Mouse (Mus musculus) C2C12 (cell line): ENCODE results near the gene Lama4. TPM values are rescaled to one million over a fixed set of nuclear protein-coding genes. Genes with fewer than 3 reads are reported as not detected.

ENCODE experiments used
- H3K27me3 ChIP-seq: one replicate; pipeline ENCODE4 v1.6.1; 2011; ENCODE audit not compliant: control insufficient read depth, insufficient read depth, insufficient read length
- H3K36me3 ChIP-seq: one replicate; pipeline ENCODE4 v1.6.1; 2011; ENCODE audit not compliant: control insufficient read depth, insufficient read depth
- H3K4me3 ChIP-seq: one replicate; pipeline ENCODE4 v1.5.1; 2011; ENCODE audit warnings: mild to moderate bottlenecking, control low read depth; ENCODE audit not compliant: poor library complexity, insufficient read depth, severe bottlenecking
- H3K79me2 ChIP-seq: one replicate; pipeline ENCODE4 v1.6.1; 2011; ENCODE audit not compliant: control insufficient read depth, insufficient read depth
- H3K79me3 ChIP-seq: one replicate; pipeline ENCODE4 v1.6.1; 2011; ENCODE audit warnings: low read depth, control low read depth
- H3ac ChIP-seq: one replicate; pipeline ENCODE3; 2011; ENCODE audit warnings: low read depth; ENCODE audit not compliant: control insufficient read depth, insufficient read length
- CEBPB ChIP-seq: IDR thresholded peaks from one replicate; pipeline ENCODE4 v1.6.1; 2011; ENCODE audit warnings: low read depth, mild to moderate bottlenecking, control low read depth, moderate library complexity
- CTCF ChIP-seq: IDR thresholded peaks from one replicate; pipeline ENCODE4 v1.5.1; 2011; ENCODE audit not compliant: control insufficient read depth, insufficient read depth, insufficient read length
- FOSL1 ChIP-seq: IDR thresholded peaks from one replicate; pipeline ENCODE4 v1.8.0; 2011; ENCODE audit warnings: mild to moderate bottlenecking, low read length; ENCODE audit not compliant: poor library complexity, insufficient read depth, severe bottlenecking
- MAX ChIP-seq: IDR thresholded peaks from one replicate; pipeline ENCODE4 v1.6.1; 2011; ENCODE audit warnings: mild to moderate bottlenecking, control low read depth
- MYOD1 ChIP-seq: IDR thresholded peaks from one replicate; pipeline ENCODE4 v1.6.1; 2011; ENCODE audit warnings: low read depth; ENCODE audit not compliant: control insufficient read depth, insufficient read length
- MYOG ChIP-seq: IDR thresholded peaks from one replicate; pipeline ENCODE4 v1.6.1; 2011; ENCODE audit not compliant: control insufficient read depth, insufficient read length; ENCODE audit errors: extremely low read depth
- USF1 ChIP-seq: IDR thresholded peaks from one replicate; pipeline ENCODE4 v1.6.1; 2011; ENCODE audit warnings: low read depth, mild to moderate bottlenecking, control low read depth, moderate library complexity
- long read RNA-seq, 2 experiments: library from polyadenylated mRNA; unstranded; transcript quantifications; one replicate each; pipeline ENCODE4 v2.0.0; 2019 to 2020
- polyA plus RNA-seq: library from polyadenylated mRNA; unstranded; fragments of >200 nt; fragmentation: generic; extraction: Trizol; gene quantifications from one replicate; pipeline ENCODE4 v1.2.1, GENCODE M21; 2012; ENCODE audit warnings: missing spikeins

Gene Lama4
- 0.02 TPM for polyA plus RNA-seq
- long read RNA-seq, experiment 1, partial matches to known transcripts = 1 of 1 reads
- long read RNA-seq, experiment 1, other reads (novel, unspliced or antisense) = 0 of 1 reads
- long read RNA-seq, experiment 2 = 0 reads

DNA sequence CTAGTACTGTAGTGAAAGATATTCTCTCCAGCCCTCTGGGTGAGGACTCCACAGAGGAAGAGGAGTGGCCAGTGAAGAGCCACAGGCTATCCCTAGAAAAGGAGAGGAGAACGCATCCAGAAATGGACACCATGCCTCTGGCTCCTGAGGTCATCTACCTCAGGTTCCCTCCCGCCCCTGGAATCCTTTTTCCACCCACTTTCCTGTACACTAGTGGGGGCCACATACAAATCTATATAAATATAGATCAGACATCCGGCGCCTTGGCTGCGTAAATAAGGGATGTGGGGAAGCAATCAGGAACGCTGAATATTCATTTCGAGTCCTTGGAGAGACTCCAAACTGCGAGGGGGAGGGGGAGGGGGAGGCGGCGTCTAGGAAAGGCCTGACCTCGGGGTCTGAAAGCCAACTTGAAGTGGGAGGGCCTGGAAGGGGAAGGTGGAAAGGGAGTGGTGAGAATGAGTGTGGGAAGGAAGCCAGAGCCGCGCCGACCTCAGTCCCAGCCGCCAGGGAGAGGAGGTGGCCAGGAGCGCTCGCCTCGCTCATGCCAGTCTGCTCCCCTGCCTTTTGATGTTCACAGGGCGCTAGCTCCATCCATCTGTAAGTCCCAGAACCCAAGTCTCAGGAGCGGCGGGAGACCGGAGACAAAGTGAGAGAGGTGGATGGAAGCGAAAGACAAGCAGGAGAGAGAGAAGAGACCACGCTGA is at the start of gene Lama4:
TSS of gene Lama4 (plus strand) at position 441 of the 707 bp plus-strand sequence.
- H3K27me3 ChIP-seq = no peaks in the 10 kb centered on the region
- no peaks in the 10 kb centered on the region for H3K36me3 ChIP-seq
- no peaks in the 10 kb centered on the region for H3K79me2 ChIP-seq
- no peak within 1 kb of the TSS for H3ac ChIP-seq
- TF ChIP-seq MYOD1 (no peak), USF1 (no peak)
- H3K79me3 ChIP-seq = no peaks in the 10 kb centered on the region
- H3K4me3 ChIP-seq = no peak within 1 kb of the TSS

DNA sequence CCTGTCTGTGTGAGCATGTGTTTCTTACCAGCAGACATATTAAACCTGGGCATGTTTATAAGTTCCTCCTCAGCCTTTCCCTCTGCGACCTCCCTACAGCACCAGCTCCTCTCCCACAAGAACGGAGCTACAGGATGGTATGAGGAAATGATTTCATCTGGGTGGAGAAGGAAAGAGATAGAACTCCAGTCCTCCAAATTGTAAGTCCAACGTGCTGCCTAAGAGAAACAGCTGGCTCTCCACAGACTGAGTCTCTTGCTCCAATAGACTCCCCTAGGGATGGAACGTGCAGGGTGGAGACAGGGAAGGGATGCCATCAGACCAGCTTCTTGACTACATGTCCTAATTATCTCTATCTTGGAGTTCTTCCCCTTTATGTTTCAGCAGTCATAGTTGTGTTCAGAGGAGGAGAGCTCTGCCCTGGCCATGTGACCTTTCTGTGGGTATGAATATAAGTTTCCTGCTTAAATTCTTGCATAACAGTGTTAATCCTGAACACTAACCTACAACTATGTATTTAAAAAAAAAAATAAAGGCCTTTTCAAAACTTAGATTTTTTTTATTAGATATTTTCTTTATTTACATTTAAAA is 49.2 kb upstream of the Lama4 start:
- H3K79me2 ChIP-seq = no peaks in the 10 kb centered on the region
- no peaks in the 10 kb centered on the region for H3K79me3 ChIP-seq
- no peak for TF ChIP-seq USF1
- no peak overlapping the region for H3ac ChIP-seq
- H3K36me3 ChIP-seq = no peaks in the 10 kb centered on the region
- no peaks in the 10 kb centered on the region for H3K27me3 ChIP-seq
- no peak overlapping the region for H3K4me3 ChIP-seq

DNA sequence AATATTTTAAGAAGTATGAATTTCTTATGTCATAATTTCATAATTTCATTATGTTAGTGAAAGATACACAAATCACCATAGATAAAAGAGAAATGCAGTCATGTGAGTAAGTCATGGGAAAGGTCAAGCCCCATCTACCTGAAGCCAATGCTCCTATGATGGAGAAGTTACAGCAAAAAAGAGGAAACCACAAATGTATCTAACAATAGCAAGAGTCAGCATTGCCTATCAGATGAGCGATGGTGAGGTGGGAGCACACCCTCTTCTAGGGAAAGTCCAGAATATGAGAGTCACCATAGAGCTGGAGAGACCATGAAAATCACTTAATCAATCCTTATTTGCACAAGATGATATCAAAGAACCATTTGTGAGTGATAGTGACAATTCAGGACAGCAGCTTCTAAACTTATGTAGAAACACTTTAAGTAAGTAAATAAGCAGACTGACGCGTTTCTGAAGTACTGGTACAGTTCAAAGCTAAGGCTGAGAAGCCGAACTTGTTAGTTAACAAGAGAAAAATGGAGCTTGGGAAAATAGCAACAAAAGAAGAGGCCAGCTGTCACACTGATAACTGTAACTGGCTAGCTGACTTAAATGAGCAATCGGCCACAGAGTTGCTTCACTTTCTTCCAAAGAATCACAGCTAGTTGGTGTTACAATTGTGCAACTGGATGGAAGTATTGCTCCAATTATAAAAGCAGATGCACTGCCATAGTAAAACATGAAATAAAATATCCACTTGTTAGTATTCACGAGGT is 36.2 kb upstream of the Lama4 start:
- H3K79me2 ChIP-seq = no peaks in the 10 kb centered on the region
- no peaks in the 10 kb centered on the region for H3K27me3 ChIP-seq
- H3K36me3 ChIP-seq = no peaks in the 10 kb centered on the region
- H3K79me3 ChIP-seq = no peaks in the 10 kb centered on the region
- TF ChIP-seq USF1 (no peak), MYOD1 (no peak)
- H3K4me3 ChIP-seq = no peak overlapping the region
- no peak overlapping the region for H3ac ChIP-seq

- H3K4me3 ChIP-seq = no peak overlapping the region
- H3K36me3 ChIP-seq = no peaks in the 10 kb centered on the region
- H3K79me3 ChIP-seq = no peaks in the 10 kb centered on the region
- TF ChIP-seq USF1 (no peak), MAX (no peak), FOSL1 (no peak), CTCF (no peak), MYOD1 (no peak), CEBPB (no peak), MYOG (no peak)
- no peaks in the 10 kb centered on the region for H3K79me2 ChIP-seq
- no peaks in the 10 kb centered on the region for H3K27me3 ChIP-seq
- H3ac ChIP-seq = no peak overlapping the region
Observed at GRCm38 (mm10) chr10:38944701-38945100, 20.6 kb upstream of the Lama4 start.

DNA sequence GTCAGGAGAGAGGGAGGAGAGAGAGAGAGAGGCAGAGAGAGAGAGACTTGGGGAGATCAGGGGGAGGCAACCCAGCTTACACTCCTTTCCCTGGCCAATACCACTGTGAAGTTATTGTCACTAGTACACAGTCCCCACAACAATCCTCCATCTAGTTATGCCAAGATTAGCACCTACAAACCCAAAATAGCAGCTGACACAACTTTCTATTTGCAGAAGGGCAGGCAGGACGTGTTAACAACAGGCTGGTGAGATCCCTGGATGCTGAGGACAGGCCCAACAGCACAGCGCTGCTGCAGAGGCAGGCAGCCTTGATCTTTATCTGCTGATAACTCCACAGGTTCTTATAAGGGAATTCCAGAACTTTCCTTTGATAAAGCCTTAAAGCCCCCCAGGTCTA is 3.4 kb upstream of the Lama4 start:
- no peaks in the 10 kb centered on the region for H3K27me3 ChIP-seq
- H3ac ChIP-seq = no peak overlapping the region
- H3K79me3 ChIP-seq = no peaks in the 10 kb centered on the region
- no peaks in the 10 kb centered on the region for H3K36me3 ChIP-seq
- no peak for TF ChIP-seq CTCF
- TF ChIP-seq CEBPB = no peak
- TF ChIP-seq USF1 = no peak
- TF ChIP-seq MYOG = no peak
- TF ChIP-seq FOSL1 = no peak
- no peak for TF ChIP-seq MYOD1
- no peak for TF ChIP-seq MAX
- no peak overlapping the region for H3K4me3 ChIP-seq
- H3K79me2 ChIP-seq = no peaks in the 10 kb centered on the region

DNA sequence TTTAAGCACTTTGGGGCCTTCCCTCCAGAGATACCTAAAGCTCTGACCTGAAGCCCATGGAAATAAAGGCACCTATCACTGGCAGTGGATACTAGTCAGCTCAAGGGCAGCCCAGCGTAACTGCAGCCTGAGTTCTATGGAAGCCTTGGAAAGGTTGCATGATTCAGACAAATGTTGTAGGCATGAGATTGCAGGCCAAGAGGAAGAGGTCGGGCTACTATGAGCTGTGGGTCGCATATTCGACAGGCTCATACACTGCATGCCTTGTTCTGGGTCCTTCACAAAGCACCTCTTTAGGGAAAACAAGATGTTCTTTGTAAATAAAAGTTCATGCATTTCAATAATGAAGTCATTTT is 618 bp upstream of the Lama4 start:
- TF ChIP-seq CTCF (no peak), FOSL1 (no peak), MYOD1 (no peak), MAX (no peak), USF1 (no peak), MYOG (no peak), CEBPB (no peak)
- Histone ChIP-seq H3K36me3 (no peaks in the 10 kb centered on the region), H3K4me3 (no peak overlapping the region), H3ac (no peak overlapping the region), H3K79me2 (no peaks in the 10 kb centered on the region), H3K79me3 (no peaks in the 10 kb centered on the region), H3K27me3 (no peaks in the 10 kb centered on the region)
